Mouse (Mus musculus): ENCODE measurements at regions not wholly inside any gene's neighbourhood (a gene's known extent, or its start where the extent isn't known, plus 50 kb on each side); places are given as distances from the start of the nearest gene placed in this dataset.
"Not testable (repeated sequence)": the region's sequence is repeated elsewhere in the genome, so short reads cannot be mapped to it uniquely, and the experiment has no call there.

DNA sequence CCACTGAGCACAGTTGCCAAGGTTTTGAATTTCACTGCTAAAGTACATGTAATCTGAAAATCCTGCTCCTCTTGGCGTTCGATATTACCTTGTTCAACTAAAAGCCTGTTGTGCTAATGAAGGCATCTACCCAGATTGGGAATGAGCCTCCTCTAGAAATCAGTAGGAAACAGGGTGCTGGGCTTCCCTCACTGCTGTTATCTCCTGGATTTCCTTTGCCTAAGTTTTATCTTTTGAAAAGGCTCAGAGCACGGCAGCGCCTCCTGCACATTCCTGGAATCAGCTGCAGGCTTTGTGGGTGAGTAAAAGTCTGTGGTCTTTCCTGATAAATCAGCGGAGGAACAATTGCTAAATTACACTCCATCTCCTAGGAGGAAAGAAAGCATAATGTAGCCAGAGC is 469.9 kb upstream of the 2610301B20Rik start:
- 10% methylated on average over 5 of the region's 5 CpGs for WGBS
- Histone ChIP-seq H3K4me1 (ENCODE audit: control insufficient read depth in 2 of 2, insufficient read depth in 2 of 2, low read length in 2 of 2) (peaks cover 4 to 17% of the 10 kb centered on the region in 2 experiments), H3K36me3 (ENCODE audit: control insufficient read depth, insufficient read depth, low read length) (no peaks in the 10 kb centered on the region), H3K4me3 (ENCODE audit: control insufficient read depth in 1 of 2, insufficient read depth in 1 of 2, low read depth in 1 of 2, low read length in 2 of 2) (no peak overlapping the region), H3K9me3 (ENCODE audit: control insufficient read depth, low read length) (no peaks in the 10 kb centered on the region), H3K27ac (replicated peaks in 1 of 2; ENCODE audit: control insufficient read depth in 1 of 2, insufficient read depth in 1 of 2, low read depth in 2 of 2, low read length in 2 of 2) (peak overlapping the region in 1 of 2 experiments; percentile 46; a peak in 2 of 4 replicates), H3K27me3 (ENCODE audit: control insufficient read depth, insufficient read depth, low read length) (no peaks in the 10 kb centered on the region), H3K9ac (ENCODE audit: low read length) (no peak overlapping the region), H3K4me2 (ENCODE audit: low read length) (no peak overlapping the region)
- ATAC-seq (ENCODE audit: insufficient number of reproducible peaks, insufficient read depth, low FRiP score, low read depth): no peak

DNA sequence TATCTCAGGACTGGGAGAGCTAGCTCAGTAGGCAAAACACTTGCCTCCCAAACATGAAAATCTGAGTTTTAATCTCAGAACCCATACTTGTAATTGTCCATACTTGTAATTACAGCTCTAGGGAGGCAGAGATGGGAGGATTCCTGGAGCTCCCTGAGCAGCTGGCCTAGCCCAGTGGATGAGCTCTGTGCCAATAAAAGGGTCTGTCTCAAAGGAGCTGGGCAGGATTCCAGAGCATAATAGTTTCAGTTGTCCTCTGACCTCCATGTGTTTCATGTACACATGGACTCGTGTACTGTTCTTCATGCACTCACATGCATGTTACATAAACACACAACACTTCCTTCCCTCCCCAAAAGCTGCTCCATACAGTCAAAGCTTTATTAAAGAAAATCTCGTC is 469.2 kb upstream of the 2610301B20Rik start:
- Histone ChIP-seq H3K9me3 (ENCODE audit: control insufficient read depth, low read length) (no peaks in the 10 kb centered on the region), H3K9ac (ENCODE audit: low read length) (no peak overlapping the region), H3K27me3 (ENCODE audit: control insufficient read depth, insufficient read depth, low read length) (no peaks in the 10 kb centered on the region), H3K4me1 (ENCODE audit: control insufficient read depth in 2 of 2, insufficient read depth in 2 of 2, low read length in 2 of 2) (peaks cover 4 to 17% of the 10 kb centered on the region in 2 experiments), H3K4me3 (ENCODE audit: control insufficient read depth in 1 of 2, insufficient read depth in 1 of 2, low read depth in 1 of 2, low read length in 2 of 2) (no peak overlapping the region), H3K36me3 (ENCODE audit: control insufficient read depth, insufficient read depth, low read length) (no peaks in the 10 kb centered on the region), H3K27ac (replicated peaks in 1 of 2; ENCODE audit: control insufficient read depth in 1 of 2, insufficient read depth in 1 of 2, low read depth in 2 of 2, low read length in 2 of 2) (0 out of 4 replicates have a peak overlapping the region, but pooled peaks of 1 of the 2 experiments have one; percentile 46), H3K4me2 (ENCODE audit: low read length) (no peak overlapping the region)
- WGBS: 52% methylated on average over 2 of the region's 2 CpGs
- ATAC-seq (ENCODE audit: insufficient number of reproducible peaks, insufficient read depth, low FRiP score, low read depth): no peak

DNA sequence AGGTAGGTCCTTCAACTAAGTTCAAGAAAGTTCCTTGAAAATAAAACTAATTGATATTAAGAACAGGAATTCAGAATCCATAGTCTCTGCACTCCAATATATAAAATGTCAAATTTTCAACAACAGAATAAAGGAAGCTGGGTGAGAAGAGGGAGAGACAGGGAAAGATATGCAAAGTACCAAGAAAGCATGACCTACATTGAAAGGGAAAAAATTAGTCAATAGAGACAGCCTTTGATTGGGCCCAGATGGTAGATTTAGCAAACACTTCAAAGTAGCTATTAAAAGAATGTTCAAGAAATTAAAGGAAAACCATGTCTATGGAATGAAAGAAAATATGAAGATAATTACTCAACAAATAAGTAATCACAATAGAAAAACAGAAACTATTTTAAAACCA is 460.0 kb upstream of the 2610301B20Rik start:
- Histone ChIP-seq H3K4me3 (ENCODE audit: control insufficient read depth in 1 of 2, insufficient read depth in 1 of 2, low read depth in 1 of 2, low read length in 2 of 2) (no peak overlapping the region), H3K9me3 (ENCODE audit: control insufficient read depth, low read length) (no peaks in the 10 kb centered on the region), H3K9ac (ENCODE audit: low read length) (no peak overlapping the region), H3K4me2 (ENCODE audit: low read length) (no peak overlapping the region), H3K27me3 (ENCODE audit: control insufficient read depth, insufficient read depth, low read length) (no peaks in the 10 kb centered on the region), H3K27ac (replicated peaks in 1 of 2; ENCODE audit: control insufficient read depth in 1 of 2, insufficient read depth in 1 of 2, low read depth in 2 of 2, low read length in 2 of 2) (no peak overlapping the region), H3K4me1 (ENCODE audit: control insufficient read depth in 2 of 2, insufficient read depth in 2 of 2, low read length in 2 of 2) (no peaks in the 10 kb centered on the region), H3K36me3 (ENCODE audit: control insufficient read depth, insufficient read depth, low read length) (no peaks in the 10 kb centered on the region)
- ATAC-seq (ENCODE audit: insufficient number of reproducible peaks, insufficient read depth, low FRiP score, low read depth): no peak

DNA sequence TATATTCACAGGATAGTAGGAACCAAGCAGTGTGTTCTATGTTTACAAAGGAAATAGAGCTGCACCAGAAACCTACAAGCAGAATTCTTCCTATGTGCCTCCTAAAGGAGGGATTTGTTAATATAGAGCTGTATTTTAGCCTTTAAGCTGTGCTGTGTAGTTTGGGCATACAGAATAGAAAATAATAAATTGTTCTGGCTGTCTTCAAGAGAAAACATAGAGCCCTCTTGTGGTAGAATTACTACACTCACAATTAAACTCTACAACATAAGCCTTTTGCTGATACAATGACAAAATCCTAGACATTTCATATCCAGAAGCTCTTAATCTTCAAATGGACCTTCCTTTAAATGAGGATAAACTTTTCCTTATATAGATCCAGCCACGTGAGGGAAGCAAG is 452.9 kb upstream of the 2610301B20Rik start:
- H3K9ac ChIP-seq (ENCODE audit: low read length): no peak overlapping the region
- no peaks in the 10 kb centered on the region for H3K9me3 ChIP-seq (ENCODE audit: control insufficient read depth, low read length)
- no peaks in the 10 kb centered on the region for H3K4me1 ChIP-seq (ENCODE audit: control insufficient read depth in 2 of 2, insufficient read depth in 2 of 2, low read length in 2 of 2)
- H3K27me3 ChIP-seq (ENCODE audit: control insufficient read depth, insufficient read depth, low read length): no peaks in the 10 kb centered on the region
- H3K27ac ChIP-seq (replicated peaks in 1 of 2; ENCODE audit: control insufficient read depth in 1 of 2, insufficient read depth in 1 of 2, low read depth in 2 of 2, low read length in 2 of 2): no peak overlapping the region
- H3K4me2 ChIP-seq (ENCODE audit: low read length): no peak overlapping the region
- 38% methylated on average over 1 of the region's 1 CpGs for WGBS
- H3K36me3 ChIP-seq (ENCODE audit: control insufficient read depth, insufficient read depth, low read length): no peaks in the 10 kb centered on the region
- no peak overlapping the region for H3K4me3 ChIP-seq (ENCODE audit: control insufficient read depth in 1 of 2, insufficient read depth in 1 of 2, low read depth in 1 of 2, low read length in 2 of 2)
- ATAC-seq (ENCODE audit: insufficient number of reproducible peaks, insufficient read depth, low FRiP score, low read depth): no peak

DNA sequence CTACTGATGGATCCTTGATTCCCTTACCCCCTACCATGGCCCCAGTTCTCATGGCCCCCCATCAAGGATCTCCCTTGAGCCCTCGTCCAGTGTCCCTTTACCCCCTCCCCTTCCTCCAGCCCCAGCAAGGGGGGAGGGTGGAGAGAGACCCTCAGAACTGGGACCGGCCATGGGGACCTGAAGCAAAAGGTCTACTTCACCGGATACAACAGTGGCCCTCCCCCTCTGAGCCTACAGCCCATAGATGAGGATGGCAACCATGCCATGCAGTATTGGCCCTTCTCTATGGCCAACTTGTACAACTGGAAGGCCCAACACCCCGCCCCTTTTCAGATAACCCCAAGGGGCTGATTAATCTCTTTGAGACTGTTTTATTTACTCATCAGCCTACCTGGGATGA is 439.9 kb upstream of the 2610301B20Rik start:
- Histone ChIP-seq H3K4me1 (ENCODE audit: control insufficient read depth in 2 of 2, insufficient read depth in 2 of 2, low read length in 2 of 2) (no peaks in the 10 kb centered on the region), H3K27me3 (ENCODE audit: control insufficient read depth, insufficient read depth, low read length) (no peaks in the 10 kb centered on the region), H3K36me3 (ENCODE audit: control insufficient read depth, insufficient read depth, low read length) (no peaks in the 10 kb centered on the region), H3K9ac (ENCODE audit: low read length) (no peak overlapping the region), H3K4me2 (ENCODE audit: low read length) (no peak overlapping the region), H3K4me3 (ENCODE audit: control insufficient read depth in 1 of 2, insufficient read depth in 1 of 2, low read depth in 1 of 2, low read length in 2 of 2) (no peak overlapping the region), H3K9me3 (ENCODE audit: control insufficient read depth, low read length) (no peaks in the 10 kb centered on the region), H3K27ac (replicated peaks in 1 of 2; ENCODE audit: control insufficient read depth in 1 of 2, insufficient read depth in 1 of 2, low read depth in 2 of 2, low read length in 2 of 2) (no peak overlapping the region)
- ATAC-seq (ENCODE audit: insufficient number of reproducible peaks, insufficient read depth, low FRiP score, low read depth): no peak
- 81% methylated on average over 4 of the region's 4 CpGs for WGBS

DNA sequence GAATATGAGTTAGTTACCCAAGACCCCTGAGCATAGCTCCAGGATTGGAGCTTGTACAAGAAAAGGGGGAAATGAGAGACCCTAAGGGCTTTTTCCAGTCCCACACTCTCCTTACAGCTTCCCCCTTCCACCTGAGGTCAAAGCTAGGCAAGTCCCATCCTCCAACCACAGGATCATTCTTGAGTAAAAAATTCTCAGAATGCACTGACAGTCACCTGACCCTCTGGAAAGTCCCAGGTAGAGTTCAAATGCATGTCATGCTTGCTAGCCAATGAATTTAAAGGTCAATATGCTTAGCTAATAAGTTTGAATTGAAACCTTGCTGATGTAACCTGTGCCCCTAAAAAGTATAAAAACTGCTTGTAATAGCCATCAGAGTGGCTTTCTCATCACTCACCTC is 434.4 kb upstream of the 2610301B20Rik start:
- not testable (repeated sequence) for H3K4me3 ChIP-seq (ENCODE audit: control insufficient read depth in 1 of 2, insufficient read depth in 1 of 2, low read depth in 1 of 2, low read length in 2 of 2); ATAC-seq (ENCODE audit: insufficient number of reproducible peaks, insufficient read depth, low FRiP score, low read depth); H3K4me1 ChIP-seq (ENCODE audit: control insufficient read depth in 2 of 2, insufficient read depth in 2 of 2, low read length in 2 of 2); H3K4me2 ChIP-seq (ENCODE audit: low read length); H3K9ac ChIP-seq (ENCODE audit: low read length); H3K27me3 ChIP-seq (ENCODE audit: control insufficient read depth, insufficient read depth, low read length); H3K36me3 ChIP-seq (ENCODE audit: control insufficient read depth, insufficient read depth, low read length); H3K9me3 ChIP-seq (ENCODE audit: control insufficient read depth, low read length); H3K27ac ChIP-seq (replicated peaks in 1 of 2; ENCODE audit: control insufficient read depth in 1 of 2, insufficient read depth in 1 of 2, low read depth in 2 of 2, low read length in 2 of 2)

DNA sequence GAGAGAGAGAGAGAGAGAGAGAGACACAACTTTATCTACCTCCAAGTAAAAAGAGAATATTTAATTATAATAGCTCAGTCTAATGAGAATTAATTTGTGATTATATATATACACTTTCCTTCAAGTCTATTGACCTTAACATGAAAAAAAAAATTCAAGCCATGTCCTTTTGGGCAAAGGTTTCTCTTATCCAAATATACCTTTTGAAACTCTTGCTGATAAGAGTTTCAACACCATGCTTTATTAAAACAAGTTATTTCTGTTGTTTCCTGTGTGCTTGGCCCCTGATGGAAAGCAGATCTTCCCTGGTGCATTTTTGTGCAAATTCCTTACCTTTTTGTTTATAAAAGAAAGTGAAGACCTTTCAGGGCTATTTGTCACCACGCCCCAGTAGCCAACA is 414.7 kb upstream of the 2610301B20Rik start:
- Histone ChIP-seq H3K4me1 (ENCODE audit: control insufficient read depth in 2 of 2, insufficient read depth in 2 of 2, low read length in 2 of 2) (no peaks in the 10 kb centered on the region), H3K9me3 (ENCODE audit: control insufficient read depth, low read length) (no peaks in the 10 kb centered on the region), H3K9ac (ENCODE audit: low read length) (no peak overlapping the region), H3K4me2 (ENCODE audit: low read length) (no peak overlapping the region), H3K36me3 (ENCODE audit: control insufficient read depth, insufficient read depth, low read length) (no peaks in the 10 kb centered on the region), H3K4me3 (ENCODE audit: control insufficient read depth in 1 of 2, insufficient read depth in 1 of 2, low read depth in 1 of 2, low read length in 2 of 2) (no peak overlapping the region), H3K27me3 (ENCODE audit: control insufficient read depth, insufficient read depth, low read length) (no peaks in the 10 kb centered on the region), H3K27ac (replicated peaks in 1 of 2; ENCODE audit: control insufficient read depth in 1 of 2, insufficient read depth in 1 of 2, low read depth in 2 of 2, low read length in 2 of 2) (no peak overlapping the region)
- 35% methylated on average over 1 of the region's 1 CpGs for WGBS
- ATAC-seq (ENCODE audit: insufficient number of reproducible peaks, insufficient read depth, low FRiP score, low read depth): no peak

DNA sequence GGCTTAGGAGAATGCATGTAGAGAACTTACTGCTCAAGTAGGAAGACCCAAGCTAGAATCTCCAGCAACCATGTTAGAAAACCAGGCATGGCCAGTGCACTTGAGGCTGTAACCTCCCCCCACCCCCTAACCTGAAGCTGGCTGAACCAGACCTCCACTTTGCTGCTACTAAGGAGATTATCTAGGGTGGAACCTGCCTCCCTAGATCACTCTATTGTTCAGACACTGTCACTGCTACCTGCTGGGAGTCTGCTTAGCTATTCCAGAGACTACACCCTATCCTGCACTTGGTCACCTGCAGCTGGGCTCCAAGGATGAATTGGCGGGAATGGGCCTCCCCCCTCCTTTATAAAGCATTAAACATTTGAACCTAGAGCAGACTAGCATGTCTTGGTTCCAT is 393.4 kb upstream of the 2610301B20Rik start:
- H3K4me2 ChIP-seq (ENCODE audit: low read length): no peak overlapping the region
- H3K27ac ChIP-seq (replicated peaks in 1 of 2; ENCODE audit: control insufficient read depth in 1 of 2, insufficient read depth in 1 of 2, low read depth in 2 of 2, low read length in 2 of 2): no peak overlapping the region
- H3K36me3 ChIP-seq (ENCODE audit: control insufficient read depth, insufficient read depth, low read length): no peaks in the 10 kb centered on the region
- no peaks in the 10 kb centered on the region for H3K27me3 ChIP-seq (ENCODE audit: control insufficient read depth, insufficient read depth, low read length)
- 71% methylated on average over 1 of the region's 1 CpGs for WGBS
- H3K4me3 ChIP-seq (ENCODE audit: control insufficient read depth in 1 of 2, insufficient read depth in 1 of 2, low read depth in 1 of 2, low read length in 2 of 2): no peak overlapping the region
- H3K9ac ChIP-seq (ENCODE audit: low read length): no peak overlapping the region
- no peak for ATAC-seq (ENCODE audit: insufficient number of reproducible peaks, insufficient read depth, low FRiP score, low read depth)
- H3K4me1 ChIP-seq (ENCODE audit: control insufficient read depth in 2 of 2, insufficient read depth in 2 of 2, low read length in 2 of 2): no peaks in the 10 kb centered on the region
- H3K9me3 ChIP-seq (ENCODE audit: control insufficient read depth, low read length): no peaks in the 10 kb centered on the region
